Mouse (Mus musculus): Measurements from ENCODE around the gene Gpr37. TPM values are rescaled to one million over a fixed set of nuclear protein-coding genes. Genes with fewer than 3 reads are reported as not detected.

Gene Gpr37
- 0.09 and 0.20 TPM in 2 replicates for polyA plus RNA-seq (2014; fragmentation: Nextera tagmentation; extraction: Ambion mirVana)

- H3K4me2 ChIP-seq (replicated peaks; ENCODE audit: low read depth, low read length), result peak within 1 kb of the TSS; percentile 86
- H3K9me3 ChIP-seq (ENCODE audit: control insufficient read depth, low read length), result no peaks in the 10 kb centered on the region
- 33% methylated on average over 7 of the region's 7 CpGs for whole genome bisulfite sequencing
- no peak within 1 kb of the TSS for H3K27ac ChIP-seq (ENCODE audit: low read depth, low read length)
- H3K4me1 ChIP-seq (ENCODE audit: control insufficient read depth, insufficient read depth, low read length), result 0 out of 2 replicates have a peak, but pooled peaks cover 6% of the 10 kb centered on the region
- ATAC-seq (ENCODE audit: low FRiP score, low TSS enrichment), result no peak
- no peaks in the 10 kb centered on the region for H3K36me3 ChIP-seq (ENCODE audit: control insufficient read depth, insufficient read depth, low read length)
- H3K27me3 ChIP-seq (ENCODE audit: control insufficient read depth, insufficient read depth, low read length), result peaks cover 15% of the 10 kb centered on the region
- peak within 1 kb of the TSS; percentile 47 for H3K9ac ChIP-seq (ENCODE audit: low read depth, low read length)
- peak within 1 kb of the TSS; percentile 38 for H3K4me3 ChIP-seq (ENCODE audit: low read length)
Observed at GRCm38 (mm10) chr6:25690629-25691028, at the start of gene Gpr37. TSS of gene Gpr37 (minus strand) at chr6:25690729.

GRCm38 (mm10) chr6:25736533-25736932 is 46.0 kb upstream of the Gpr37 start:
- Histone ChIP-seq H3K36me3 (ENCODE audit: control insufficient read depth, insufficient read depth, low read length) (no peaks in the 10 kb centered on the region), H3K27me3 (ENCODE audit: control insufficient read depth, insufficient read depth, low read length) (no peaks in the 10 kb centered on the region), H3K9ac (ENCODE audit: low read depth, low read length) (no peak overlapping the region), H3K4me1 (ENCODE audit: control insufficient read depth, insufficient read depth, low read length) (no peaks in the 10 kb centered on the region), H3K27ac (ENCODE audit: low read depth, low read length) (no peak overlapping the region), H3K4me3 (ENCODE audit: low read length) (no peak overlapping the region), H3K4me2 (replicated peaks; ENCODE audit: low read depth, low read length) (no peak overlapping the region), H3K9me3 (ENCODE audit: control insufficient read depth, low read length) (no peaks in the 10 kb centered on the region)
- ATAC-seq (ENCODE audit: low FRiP score, low TSS enrichment), result no peak

- Histone ChIP-seq H3K9me3 (ENCODE audit: control insufficient read depth, low read length) (no peaks in the 10 kb centered on the region), H3K9ac (ENCODE audit: low read depth, low read length) (no peak overlapping the region), H3K36me3 (ENCODE audit: control insufficient read depth, insufficient read depth, low read length) (no peaks in the 10 kb centered on the region), H3K27me3 (ENCODE audit: control insufficient read depth, insufficient read depth, low read length) (no peaks in the 10 kb centered on the region), H3K27ac (ENCODE audit: low read depth, low read length) (no peak overlapping the region), H3K4me2 (replicated peaks; ENCODE audit: low read depth, low read length) (no peak overlapping the region), H3K4me1 (ENCODE audit: control insufficient read depth, insufficient read depth, low read length) (no peaks in the 10 kb centered on the region), H3K4me3 (ENCODE audit: low read length) (no peak overlapping the region)
- 72% methylated on average over 1 of the region's 1 CpGs for WGBS
- no peak for ATAC-seq (ENCODE audit: low FRiP score, low TSS enrichment)
Observed at GRCm38 (mm10) chr6:25726560-25726959, 36.0 kb upstream of the Gpr37 start.

- Histone ChIP-seq H3K27me3 (ENCODE audit: control insufficient read depth, insufficient read depth, low read length) (no peaks in the 10 kb centered on the region), H3K4me2 (replicated peaks; ENCODE audit: low read depth, low read length) (no peak overlapping the region), H3K36me3 (ENCODE audit: control insufficient read depth, insufficient read depth, low read length) (no peaks in the 10 kb centered on the region), H3K9me3 (ENCODE audit: control insufficient read depth, low read length) (no peaks in the 10 kb centered on the region), H3K27ac (ENCODE audit: low read depth, low read length) (no peak overlapping the region), H3K9ac (ENCODE audit: low read depth, low read length) (no peak overlapping the region), H3K4me1 (ENCODE audit: control insufficient read depth, insufficient read depth, low read length) (no peaks in the 10 kb centered on the region), H3K4me3 (ENCODE audit: low read length) (no peak overlapping the region)
- no peak for ATAC-seq (ENCODE audit: low FRiP score, low TSS enrichment)
- 3% methylated on average over 2 of the region's 2 CpGs for WGBS
Observed at GRCm38 (mm10) chr6:25710601-25711000, 20.1 kb upstream of the Gpr37 start.

- no peaks in the 10 kb centered on the region for H3K9me3 ChIP-seq (ENCODE audit: control insufficient read depth, low read length)
- H3K4me1 ChIP-seq (ENCODE audit: control insufficient read depth, insufficient read depth, low read length), result no peaks in the 10 kb centered on the region
- H3K27me3 ChIP-seq (ENCODE audit: control insufficient read depth, insufficient read depth, low read length), result no peaks in the 10 kb centered on the region
Observed at GRCm38 (mm10) chr6:25709250-25709895, 18.8 kb upstream of the Gpr37 start.

GRCm38 (mm10) chr6:25699956-25700355 is 9.4 kb upstream of the Gpr37 start:
- Histone ChIP-seq H3K4me3 (ENCODE audit: low read length) (no peak overlapping the region), H3K4me2 (replicated peaks; ENCODE audit: low read depth, low read length) (no peak overlapping the region), H3K9me3 (ENCODE audit: control insufficient read depth, low read length) (no peaks in the 10 kb centered on the region), H3K9ac (ENCODE audit: low read depth, low read length) (no peak overlapping the region), H3K27me3 (ENCODE audit: control insufficient read depth, insufficient read depth, low read length) (no peaks in the 10 kb centered on the region), H3K36me3 (ENCODE audit: control insufficient read depth, insufficient read depth, low read length) (no peaks in the 10 kb centered on the region), H3K27ac (ENCODE audit: low read depth, low read length) (no peak overlapping the region), H3K4me1 (ENCODE audit: control insufficient read depth, insufficient read depth, low read length) (no peaks in the 10 kb centered on the region)
- no peak for ATAC-seq (ENCODE audit: low FRiP score, low TSS enrichment)
- WGBS, result 50% methylated on average over 2 of the region's 2 CpGs

More at GRCm38 (mm10) chr6:25709250-25709895, 18.8 kb upstream of the Gpr37 start:
- no peak overlapping the region for H3K27ac ChIP-seq (ENCODE audit: low read depth, low read length)
- 0 out of 2 replicates have a peak, but pooled peaks have one; percentile 60 for ATAC-seq (ENCODE audit: low FRiP score, low TSS enrichment)
- H3K4me2 ChIP-seq (replicated peaks; ENCODE audit: low read depth, low read length), result no peak overlapping the region
- no peaks in the 10 kb centered on the region for H3K36me3 ChIP-seq (ENCODE audit: control insufficient read depth, insufficient read depth, low read length)
- no peak overlapping the region for H3K9ac ChIP-seq (ENCODE audit: low read depth, low read length)
- H3K4me3 ChIP-seq (ENCODE audit: low read length), result no peak overlapping the region
- 53% methylated on average over 6 of the region's 6 CpGs for WGBS

GRCm38 (mm10) chr6:25690284-25690605 is 284 bp downstream of the Gpr37 start:
- Histone ChIP-seq H3K36me3 (ENCODE audit: control insufficient read depth, insufficient read depth, low read length) (no peaks in the 10 kb centered on the region), H3K27me3 (ENCODE audit: control insufficient read depth, insufficient read depth, low read length) (peaks cover 15% of the 10 kb centered on the region), H3K4me3 (ENCODE audit: low read length) (peak overlapping the region; percentile 38), H3K27ac (ENCODE audit: low read depth, low read length) (no peak overlapping the region), H3K4me2 (replicated peaks; ENCODE audit: low read depth, low read length) (peak overlapping the region; percentile 86), H3K4me1 (ENCODE audit: control insufficient read depth, insufficient read depth, low read length) (0 out of 2 replicates have a peak, but pooled peaks cover 6% of the 10 kb centered on the region), H3K9ac (ENCODE audit: low read depth, low read length) (peak overlapping the region; percentile 47), H3K9me3 (ENCODE audit: control insufficient read depth, low read length) (no peaks in the 10 kb centered on the region)
- WGBS, result 2% methylated on average over 5 of the region's 5 CpGs
- peak; percentile 69; the same call in 1 of the 2 replicates for ATAC-seq (ENCODE audit: low FRiP score, low TSS enrichment)

GRCm38 (mm10) chr6:25689520-25690283 is 827 bp downstream of the Gpr37 start:
- 0% methylated on average over 38 of the region's 43 CpGs for WGBS
- Histone ChIP-seq H3K4me3 (ENCODE audit: low read length) (peak overlapping the region; percentile 38), H3K4me1 (ENCODE audit: control insufficient read depth, insufficient read depth, low read length) (0 out of 2 replicates have a peak, but pooled peaks cover 6% of the 10 kb centered on the region), H3K27ac (ENCODE audit: low read depth, low read length) (no peak overlapping the region), H3K4me2 (replicated peaks; ENCODE audit: low read depth, low read length) (peak overlapping the region; percentile 86), H3K9ac (ENCODE audit: low read depth, low read length) (peak overlapping the region; percentile 47), H3K27me3 (ENCODE audit: control insufficient read depth, insufficient read depth, low read length) (peaks cover 15% of the 10 kb centered on the region), H3K36me3 (ENCODE audit: control insufficient read depth, insufficient read depth, low read length) (no peaks in the 10 kb centered on the region), H3K9me3 (ENCODE audit: control insufficient read depth, low read length) (no peaks in the 10 kb centered on the region)
- peak; percentile 91 for ATAC-seq (ENCODE audit: low FRiP score, low TSS enrichment)
